Mouse (Mus musculus): ENCODE measurements around the gene Cep19.

Gene Cep19

GRCm38 (mm10) chr16:32105698-32106097 lies 6.1 kb downstream of the Cep19 start:
- ATAC-seq (ENCODE audit: insufficient number of reproducible peaks, low FRiP score, low TSS enrichment) = no peak

GRCm38 (mm10) chr16:32107342-32108045 lies 7.9 kb downstream of the Cep19 start:
- no peak for ATAC-seq (ENCODE audit: insufficient number of reproducible peaks, low FRiP score, low TSS enrichment)

- no peak for ATAC-seq (ENCODE audit: insufficient number of reproducible peaks, low FRiP score, low TSS enrichment)
Measured at GRCm38 (mm10) chr16:32108170-32108569, 8.6 kb downstream of the Cep19 start.

- ATAC-seq (ENCODE audit: insufficient number of reproducible peaks, low FRiP score, low TSS enrichment) = no peak
Measured at GRCm38 (mm10) chr16:32108578-32108977, 9.0 kb downstream of the Cep19 start.

GRCm38 (mm10) chr16:32110951-32111699 lies 11.5 kb downstream of the Cep19 start:
- ATAC-seq (ENCODE audit: insufficient number of reproducible peaks, low FRiP score, low TSS enrichment) = 0 out of 2 replicates have a peak, but pooled peaks have one; percentile 26

GRCm38 (mm10) chr16:32113541-32114218 lies 14.1 kb downstream of the Cep19 start:
- no peak for ATAC-seq (ENCODE audit: insufficient number of reproducible peaks, low FRiP score, low TSS enrichment)

- no peak for ATAC-seq (ENCODE audit: insufficient number of reproducible peaks, low FRiP score, low TSS enrichment)
Measured at GRCm38 (mm10) chr16:32114406-32114805, 14.8 kb downstream of the Cep19 start.

- ATAC-seq (ENCODE audit: insufficient number of reproducible peaks, low FRiP score, low TSS enrichment) = no peak
Measured at GRCm38 (mm10) chr16:32114968-32115695, 15.5 kb downstream of the Cep19 start.

- no peak for ATAC-seq (ENCODE audit: insufficient number of reproducible peaks, low FRiP score, low TSS enrichment)
Measured at GRCm38 (mm10) chr16:32115781-32116180, 16.2 kb downstream of the Cep19 start.

- ATAC-seq (ENCODE audit: insufficient number of reproducible peaks, low FRiP score, low TSS enrichment) = no peak
Measured at GRCm38 (mm10) chr16:32116186-32116585, 16.6 kb downstream of the Cep19 start.

GRCm38 (mm10) chr16:32120454-32120853 lies 20.9 kb downstream of the Cep19 start:
- no peak for ATAC-seq (ENCODE audit: insufficient number of reproducible peaks, low FRiP score, low TSS enrichment)

- no peak for ATAC-seq (ENCODE audit: insufficient number of reproducible peaks, low FRiP score, low TSS enrichment)
Measured at GRCm38 (mm10) chr16:32124020-32124419, 24.4 kb downstream of the Cep19 start.

- ATAC-seq (ENCODE audit: insufficient number of reproducible peaks, low FRiP score, low TSS enrichment) = no peak
Measured at GRCm38 (mm10) chr16:32124444-32125335, 25.1 kb downstream of the Cep19 start.

GRCm38 (mm10) chr16:32125364-32125763 lies 25.8 kb downstream of the Cep19 start:
- no peak for ATAC-seq (ENCODE audit: insufficient number of reproducible peaks, low FRiP score, low TSS enrichment)

GRCm38 (mm10) chr16:32127046-32127445 lies 27.4 kb downstream of the Cep19 start:
- ATAC-seq (ENCODE audit: insufficient number of reproducible peaks, low FRiP score, low TSS enrichment) = no peak

GRCm38 (mm10) chr16:32129449-32130189 lies 30.0 kb downstream of the Cep19 start:
- no peak for ATAC-seq (ENCODE audit: insufficient number of reproducible peaks, low FRiP score, low TSS enrichment)

GRCm38 (mm10) chr16:32130190-32130826 lies 30.7 kb downstream of the Cep19 start:
- no peak for ATAC-seq (ENCODE audit: insufficient number of reproducible peaks, low FRiP score, low TSS enrichment)

GRCm38 (mm10) chr16:32133148-32133547 lies 33.5 kb downstream of the Cep19 start:
- ATAC-seq (ENCODE audit: insufficient number of reproducible peaks, low FRiP score, low TSS enrichment) = no peak
